Comparison of ENCODE assay signal across 9 mouse cellular contexts in genomic region chr11:73018471-73019146, GRCm38 (mm10). TPM values are rescaled to one million over a fixed set of nuclear protein-coding genes. Genes with fewer than 3 reads are reported as not detected.
DNase-seq lines count a peak whose midpoint lies in the region; ATAC-seq and TF ChIP-seq lines count a peak whose summit lies in the region.
"Had no signal": no experiment of that assay in that cellular context is flagged by ENCODE, and none has a peak within 500 bp of the region (broad histone marks: within the 10 kb centered on the region; RNA-seq: fewer than 3 reads in every experiment).

Gene Camkk1 (plus strand): TSS chr11:73019008.

- ATAC-seq in erythroid progenitor cell, adult 5-6 weeks (replicated peaks; ENCODE audit: low FRiP score, poor library complexity, severe bottlenecking) = peak; percentile 69
- peak; percentile 84 for ATAC-seq in heart, embryonic 13.5 days (ENCODE audit: extremely low read depth, insufficient number of reproducible peaks, low FRiP score, low TSS enrichment)
- ATAC-seq in kidney, postnatal 0 days (replicated peaks; ENCODE audit: low FRiP score, low read depth) = peak; percentile 94

- TF ChIP-seq CTCF in brain, embryonic 14.5 days (IDR thresholded peaks at IDR 0.05; ENCODE audit: borderline replicate concordance, extremely low read depth, insufficient read depth, insufficient read length) = no peak
- TF ChIP-seq CTCF in kidney, postnatal 0 days (IDR thresholded peaks at IDR 0.05; ENCODE audit: low read depth) = no peak
- no peak for TF ChIP-seq CTCF in liver, adult 2 months (IDR thresholded peaks at IDR 0.05; ENCODE audit: low read depth, low read length)

- no peaks in the 10 kb centered on the region for H3K79me2 ChIP-seq in liver, adult 2 months (ENCODE audit: control insufficient read depth, insufficient read depth, low read length)
- no peaks in the 10 kb centered on the region for H3K79me2 ChIP-seq in myocyte (ENCODE audit: control insufficient read depth, insufficient read depth)

- H3K4me3 ChIP-seq in heart, embryonic 13.5 days = peak within 1 kb of the TSS; percentile 74
- peak within 1 kb of the TSS; percentile 68 for H3K4me3 ChIP-seq in kidney, postnatal 0 days (replicated peaks; ENCODE audit: low read depth, low read length)
- peak within 1 kb of the TSS; percentile 68 for H3K4me3 ChIP-seq in liver, adult 2 months (ENCODE audit: insufficient read depth, low read depth, low read length)
- peak within 1 kb of the TSS; percentile 38 for H3K4me3 ChIP-seq in myocyte

- WGBS in heart, embryonic 13.5 days = under 1% methylated on average over 56 of the region's 57 CpGs
- WGBS in kidney, postnatal 0 days = under 1% methylated on average over 55 of the region's 57 CpGs
- WGBS in liver, adult 2 months = 2% methylated on average over 57 of the region's 57 CpGs

- peak within 1 kb of the TSS; percentile 6 for H3ac ChIP-seq in myocyte (ENCODE audit: control insufficient read depth, insufficient read length)

- TF ChIP-seq POLR2A in brain, embryonic 14.5 days (IDR thresholded peaks at IDR 0.05; ENCODE audit: borderline replicate concordance, extremely low read depth, insufficient read depth, insufficient read length, poor library complexity, severe bottlenecking) = peak; percentile 89
- TF ChIP-seq POLR2A in liver, adult 2 months (IDR thresholded peaks at IDR 0.05; ENCODE audit: extremely low read depth, insufficient read depth, low read length) = no peak
- peak; percentile 77 for TF ChIP-seq POLR2A in myocyte (IDR thresholded peaks at IDR 0.05; ENCODE audit: insufficient read length, low read depth)

- H3K27ac ChIP-seq in heart, embryonic 13.5 days (replicated peaks) = no peak within 1 kb of the TSS
- H3K27ac ChIP-seq in kidney, postnatal 0 days = no peak within 1 kb of the TSS
- H3K27ac ChIP-seq in liver, adult 2 months (replicated peaks; ENCODE audit: insufficient read depth, low read depth, low read length) = no peak within 1 kb of the TSS
- H3K27ac ChIP-seq: macrophage had no signal

- peak within 1 kb of the TSS; percentile 100 for H3K4me2 ChIP-seq in heart, embryonic 13.5 days
- peak within 1 kb of the TSS; percentile 99 for H3K4me2 ChIP-seq in kidney, postnatal 0 days (ENCODE audit: low read length)
- H3K4me2 ChIP-seq in myocyte (ENCODE audit: low read depth) = peak within 1 kb of the TSS; percentile 92

- H3K36me3 ChIP-seq in heart, embryonic 13.5 days = no peaks in the 10 kb centered on the region
- no peaks in the 10 kb centered on the region for H3K36me3 ChIP-seq in kidney, postnatal 0 days (ENCODE audit: insufficient read depth, low read length)
- no peaks in the 10 kb centered on the region for H3K36me3 ChIP-seq in liver, adult 2 months (ENCODE audit: control insufficient read depth, insufficient read depth, low read length)
- no peaks in the 10 kb centered on the region for H3K36me3 ChIP-seq in myocyte (ENCODE audit: control insufficient read depth, insufficient read depth)

- peaks cover 58% of the 10 kb centered on the region for H3K27me3 ChIP-seq in heart, embryonic 13.5 days (replicated peaks)
- H3K27me3 ChIP-seq in kidney, postnatal 0 days (ENCODE audit: insufficient read depth, low read length) = no peaks in the 10 kb centered on the region; the same call in 1 of the 2 replicates
- peaks cover 6% of the 10 kb centered on the region for H3K27me3 ChIP-seq in liver, adult 2 months (ENCODE audit: control insufficient read depth, insufficient read depth, low read length)
- no peaks in the 10 kb centered on the region for H3K27me3 ChIP-seq in myocyte (ENCODE audit: control insufficient read depth, insufficient read depth, insufficient read length)

- peak; percentile 96 for DNase-seq in CD4-positive, CD25-positive, alpha-beta regulatory T cell, adult 2 months (ENCODE audit: low read depth, low spot score)
- peak; percentile 96 for DNase-seq in brain, embryonic 14.5 days (ENCODE audit: low read depth)
- DNase-seq in kidney, postnatal 0 days (ENCODE audit: low spot score) = peak; percentile 94
- peak; percentile 49 for DNase-seq in liver, adult 2 months (ENCODE audit: extremely low read depth, low read depth, low spot score)
- DNase-seq in spleen, postnatal 4 days (ENCODE audit: low spot score in 2 of 2) = peak; percentile 82 to 90

- H3K9ac ChIP-seq in heart, embryonic 13.5 days = peak within 1 kb of the TSS; percentile 84
- peak within 1 kb of the TSS; percentile 59 for H3K9ac ChIP-seq in kidney, postnatal 0 days (ENCODE audit: low read depth, low read length)
- peak within 1 kb of the TSS; percentile 54 for H3K9ac ChIP-seq in liver, adult 2 months (ENCODE audit: low read depth, low read length)

- peaks cover 35% of the 10 kb centered on the region for H3K4me1 ChIP-seq in heart, embryonic 13.5 days
- H3K4me1 ChIP-seq in kidney, postnatal 0 days (replicated peaks; ENCODE audit: insufficient read depth, low read length) = peaks cover 13% of the 10 kb centered on the region; the same call in 1 of the 2 replicates
- H3K4me1 ChIP-seq in liver, adult 2 months (ENCODE audit: control insufficient read depth, insufficient read depth, low read length) = 0 out of 2 replicates have a peak, but pooled peaks cover 5% of the 10 kb centered on the region

- H3K9me3 ChIP-seq in heart, embryonic 13.5 days = no peaks in the 10 kb centered on the region
- H3K9me3 ChIP-seq in kidney, postnatal 0 days (replicated peaks; ENCODE audit: low read length) = no peaks in the 10 kb centered on the region

TF ChIP-seq in myocyte, 11 proteins besides CTCF, POLR2A, EP300 and RAD21:
- TF ChIP-seq POLR2AphosphoS2 (IDR thresholded peaks at IDR 0.05; ENCODE audit: insufficient read length, low read depth) = peak; percentile 67
- peak in 1 of 3 experiments; percentile 29 for TF ChIP-seq MYOD1 (IDR thresholded peaks at IDR 0.05; ENCODE audit: control insufficient read depth in 1 of 3, insufficient read length in 2 of 3, low read depth in 2 of 3)
- no peak for TF ChIP-seq MYOG (IDR thresholded peaks at IDR 0.05; ENCODE audit: control insufficient read depth in 1 of 3, insufficient read depth in 1 of 3, insufficient read length in 2 of 3, low read depth in 2 of 3)

RNA-seq across cellular contexts. Expression of gene Camkk1, which starts in this region (rescaled TPM):
- 18.7 and 20.9 TPM in 2 replicates for polyA plus RNA-seq in brain, embryonic 14.5 days (2012; rRNA removed)
- total RNA-seq in erythroid progenitor cell, adult 5-6 weeks (2015; ENCODE audit: low replicate concordance) = not detected in 2 replicates
- 0.26 and 0.76 TPM in 2 replicates for total RNA-seq in erythroid progenitor cell, adult 5-6 weeks (2017; ENCODE audit: low replicate concordance)
- 2.2 and 3.0 TPM in 2 replicates for polyA plus RNA-seq in heart, embryonic 13.5 days (2015; fragmentation: Nextera tagmentation; extraction: Ambion mirVana)
- 4.3 and 5.4 TPM in 2 replicates for polyA plus RNA-seq in kidney, postnatal 0 days (2015; fragmentation: Nextera tagmentation; extraction: Ambion mirVana)
- total RNA-seq in liver, adult 2 months (2014; rRNA removed) = 0.28 and 0.54 TPM in 2 replicates
- polyA plus RNA-seq in liver, adult 2 months (2012; rRNA removed) = 0.12 and 0.24 TPM in 2 replicates
- 3.3 TPM for polyA plus RNA-seq in myocyte (2012; fragmentation: generic; extraction: Trizol)
- polyA plus RNA-seq: macrophage had no signal

Comparison
In these comparisons a context has a peak if more than half of its experiments do, and no peak if none do; other contexts are left out.
1. Peak in ATAC-seq in erythroid progenitor cell, adult 5-6 weeks; RNA of the gene not detected or under 1 TPM.
2. Peak in DNase-seq, H3K4me3 ChIP-seq and H3K9ac ChIP-seq in liver, adult 2 months; RNA of the gene not detected or under 1 TPM.